Mouse (Mus musculus) CH12.LX (cell line): Measurements from ENCODE around the gene Was. TPM values are rescaled to one million over a fixed set of nuclear protein-coding genes. Genes with fewer than 3 reads are reported as not detected.

ENCODE experiments used
- DNase-seq: peaks from one replicate; pipeline ENCODE4 v3.0.0-alpha.2; 2013; ENCODE audit errors: extremely low read depth
- H3K27ac ChIP-seq: 2 replicates; pipeline ENCODE4 v1.5.1; 2012; ENCODE audit warnings: low read depth, mild to moderate bottlenecking, control low read depth, moderate library complexity; ENCODE audit not compliant: insufficient read depth
- H3K27me3 ChIP-seq: replicated peaks from 2 replicates; pipeline ENCODE3; 2012; ENCODE audit warnings: inconsistent platforms
- H3K36me3 ChIP-seq, 2 experiments: replicated peaks in 1 of 2; 2 replicates each; pipeline versions ENCODE3 to v1.6.1; 2012; ENCODE audit warnings: inconsistent platforms in 1 of 2, low read length in 1 of 2, mild to moderate bottlenecking in 1 of 2, mixed read lengths in 1 of 2, moderate library complexity in 1 of 2; ENCODE audit not compliant: control insufficient read depth in 1 of 2, insufficient read depth in 1 of 2
- H3K4me1 ChIP-seq, 2 experiments: 2 replicates each; pipeline ENCODE4 v1.6.1; 2012; ENCODE audit warnings: inconsistent platforms in 1 of 2, moderate library complexity in 1 of 2; ENCODE audit not compliant: insufficient read depth in 2 of 2, control insufficient read depth in 1 of 2
- H3K4me2 ChIP-seq: 2 replicates; pipeline ENCODE4 v1.6.1; 2012; ENCODE audit warnings: low read depth, mild to moderate bottlenecking, control low read depth; ENCODE audit not compliant: poor library complexity, insufficient read depth, severe bottlenecking
- H3K4me3 ChIP-seq, 3 experiments: fragments of 150-350 bp in 1 of 3; sonication (generic) in 1 of 3; replicated peaks in 1 of 3; 2 replicates each; pipeline versions ENCODE3 to v1.5.1; 2011 to 2012; ENCODE audit warnings: low read depth in 2 of 3, low read length in 2 of 3, mild to moderate bottlenecking in 2 of 3, moderate library complexity in 2 of 3, control low read depth in 1 of 3, improper control_type of control experiment in 1 of 3, inconsistent platforms in 1 of 3, mixed read lengths in 1 of 3; ENCODE audit not compliant: poor library complexity in 1 of 3
- H3K79me2 ChIP-seq: replicated peaks from 2 replicates; pipeline ENCODE4 v1.6.1; 2012; ENCODE audit warnings: mild to moderate bottlenecking, moderate library complexity; ENCODE audit not compliant: control insufficient read depth, poor library complexity, insufficient read depth, severe bottlenecking; ENCODE audit errors: extremely low read depth
- H3K9ac ChIP-seq: 2 replicates; pipeline ENCODE4 v1.6.1; 2012; ENCODE audit warnings: low read depth, mild to moderate bottlenecking, control low read depth, moderate library complexity; ENCODE audit not compliant: insufficient read depth
- H3K9me3 ChIP-seq: replicated peaks from 2 replicates; pipeline ENCODE3; 2012; ENCODE audit warnings: low read length, inconsistent platforms, mixed read lengths
- BHLHE40 ChIP-seq: IDR thresholded peaks from 2 replicates; pipeline ENCODE4 v1.6.1; 2011; ENCODE audit warnings: mild to moderate bottlenecking, low read depth, low read length, improper control_type of control experiment
- CHD2 ChIP-seq: IDR thresholded peaks from 2 replicates; pipeline ENCODE4 v1.6.1; 2011; ENCODE audit warnings: low read length, improper control_type of control experiment
- E2F4 ChIP-seq: IDR thresholded peaks from 2 replicates; pipeline ENCODE4 v1.6.1; 2011; ENCODE audit warnings: low read depth, low read length, improper control_type of control experiment; ENCODE audit not compliant: insufficient replicate concordance
- EP300 ChIP-seq: IDR thresholded peaks from 2 replicates; pipeline ENCODE4 v1.6.1; 2011; ENCODE audit warnings: low read length, improper control_type of control experiment
- HCFC1 ChIP-seq: IDR thresholded peaks from 2 replicates; pipeline ENCODE4 v1.6.1; 2012; ENCODE audit warnings: low read depth, mild to moderate bottlenecking, inconsistent platforms, low read length, improper control_type of control experiment
- IRF4 ChIP-seq: IDR thresholded peaks from 2 replicates; pipeline ENCODE4 v1.6.1; 2014; ENCODE audit warnings: low read depth, mild to moderate bottlenecking, inconsistent platforms, low read length, improper control_type of control experiment
- JUN ChIP-seq: IDR thresholded peaks from 2 replicates; pipeline ENCODE4 v1.6.1; 2011; ENCODE audit warnings: low read depth, mild to moderate bottlenecking, low read length, improper control_type of control experiment, moderate library complexity; ENCODE audit not compliant: insufficient read depth
- MXI1 ChIP-seq: IDR thresholded peaks from 2 replicates; pipeline ENCODE4 v1.6.1; 2011; ENCODE audit warnings: mild to moderate bottlenecking, low read depth, low read length, improper control_type of control experiment
- NELFE ChIP-seq: IDR thresholded peaks from 2 replicates; pipeline ENCODE4 v1.6.1; 2011; ENCODE audit warnings: low read depth, low read length, improper control_type of control experiment
- NRF1 ChIP-seq: IDR thresholded peaks from 2 replicates; pipeline ENCODE4 v1.6.1; 2014; ENCODE audit warnings: low read depth, mild to moderate bottlenecking, inconsistent platforms, low read length, improper control_type of control experiment, moderate library complexity
- PAX5 ChIP-seq: IDR thresholded peaks from 2 replicates; pipeline ENCODE4 v1.6.1; 2012; ENCODE audit warnings: low read length, inconsistent platforms, mixed read lengths
- POLR2A ChIP-seq: IDR thresholded peaks from 2 replicates; pipeline ENCODE4 v1.6.1; 2011; ENCODE audit warnings: low read depth, mild to moderate bottlenecking, improper control_type of control experiment, low read length
- SIN3A ChIP-seq: IDR thresholded peaks from 2 replicates; pipeline ENCODE4 v1.6.1; 2012; ENCODE audit warnings: low read length, improper control_type of control experiment, inconsistent platforms
- TBP ChIP-seq: conservative IDR thresholded peaks from 2 replicates; pipeline ENCODE4 v1.6.1; 2011; ENCODE audit warnings: low read depth, low read length, improper control_type of control experiment
- TCF12 ChIP-seq: IDR thresholded peaks from 2 replicates; pipeline ENCODE4 v1.6.1; 2014; ENCODE audit warnings: low read depth, mild to moderate bottlenecking, inconsistent platforms, low read length, improper control_type of control experiment
- USF1 ChIP-seq: IDR thresholded peaks from 2 replicates; pipeline ENCODE4 v1.6.1; 2014; ENCODE audit warnings: low read depth, mild to moderate bottlenecking, inconsistent platforms, low read length, improper control_type of control experiment
- USF2 ChIP-seq: conservative IDR thresholded peaks from 2 replicates; pipeline ENCODE4 v1.6.1; 2011; ENCODE audit warnings: low read depth, low read length, improper control_type of control experiment
- ZC3H11A ChIP-seq: IDR thresholded peaks from 2 replicates; pipeline ENCODE4 v1.6.1; 2012; ENCODE audit warnings: low read depth, mild to moderate bottlenecking, inconsistent platforms, low read length, improper control_type of control experiment
- ZKSCAN1 ChIP-seq: IDR thresholded peaks from 2 replicates; pipeline ENCODE4 v1.6.1; 2012; ENCODE audit warnings: low read depth, inconsistent platforms, low read length, improper control_type of control experiment, borderline replicate concordance
- ZMIZ1 ChIP-seq: IDR thresholded peaks from 2 replicates; pipeline ENCODE4 v1.6.1; 2012; ENCODE audit warnings: low read depth, mild to moderate bottlenecking, inconsistent platforms, low read length, improper control_type of control experiment
- dilution Hi-C: fragments of 300-500 bp; cut with MboI; formaldehyde crosslinking; loops from 2 replicates; pipeline ENCODE4 v1.14.3; 2020; ENCODE audit warnings: low sequenced_read_pairs; ENCODE audit not compliant: extremely low pct_unique_long_range_greater_than_20kb, extremely low pct_ligation_motif_present
- in situ Hi-C: fragments of 300-500 bp; cut with MboI; formaldehyde crosslinking; loops from 3 replicates; pipeline ENCODE4 v1.14.3; 2019; ENCODE audit warnings: low sequenced_read_pairs, low pct_ligation_motif_present, low pct_unique_long_range_greater_than_20kb, mixed read lengths
- polyA plus RNA-seq: library from polyadenylated mRNA; unstranded; fragments of >175 nt; gene quantifications from 2 replicates; pipeline ENCODE4 v1.2.1, GENCODE M21; 2012; ENCODE audit warnings: low read depth; ENCODE audit not compliant: insufficient read length
- total RNA-seq, 2 experiments: library from RNA; depleted of rRNA; stranded (reverse); fragments of 300-350 nt in 1 of 2; fragments of >200 nt in 1 of 2; gene quantifications; 2 replicates each; pipeline ENCODE4 v1.2.3; 2012 to 2014

The Was gene
- total and polyA plus RNA-seq, 3 experiments = 47.0 to 83.7 (median 53.9) TPM

GRCm38 (mm10) chrX:8075104-8075503, 15.2 kb downstream of the Was start:
- H3K27me3 ChIP-seq = no peaks in the 10 kb centered on the region
- peak overlapping the region; percentile 78 for H3K4me2 ChIP-seq
- peak overlapping the region; percentile 80 for H3K9ac ChIP-seq
- peaks cover 10 to 20% of the 10 kb centered on the region in 2 experiments for H3K36me3 ChIP-seq
- no peak for DNase-seq
- peak overlapping the region; percentile 40 to 71 (median 65) for H3K4me3 ChIP-seq
- in situ Hi-C loops (no loop called here), dilution Hi-C loops (no loop called here)
- no peaks in the 10 kb centered on the region for H3K9me3 ChIP-seq
- peaks cover 31% of the 10 kb centered on the region for H3K79me2 ChIP-seq
- TF ChIP-seq USF1 = no peak
- 0 out of 2 replicates have a peak, but pooled peaks have one; percentile 1 for TF ChIP-seq SIN3A
- no peak for TF ChIP-seq ZKSCAN1
- TF ChIP-seq NRF1 = no peak
- TF ChIP-seq E2F4 = no peak
- TF ChIP-seq, all 38 proteins: peak for 1
- peaks cover 5 to 23% of the 10 kb centered on the region in 2 experiments for H3K4me1 ChIP-seq
- H3K27ac ChIP-seq = peak overlapping the region; percentile 36; the same call in 1 of the 2 replicates

DNA sequence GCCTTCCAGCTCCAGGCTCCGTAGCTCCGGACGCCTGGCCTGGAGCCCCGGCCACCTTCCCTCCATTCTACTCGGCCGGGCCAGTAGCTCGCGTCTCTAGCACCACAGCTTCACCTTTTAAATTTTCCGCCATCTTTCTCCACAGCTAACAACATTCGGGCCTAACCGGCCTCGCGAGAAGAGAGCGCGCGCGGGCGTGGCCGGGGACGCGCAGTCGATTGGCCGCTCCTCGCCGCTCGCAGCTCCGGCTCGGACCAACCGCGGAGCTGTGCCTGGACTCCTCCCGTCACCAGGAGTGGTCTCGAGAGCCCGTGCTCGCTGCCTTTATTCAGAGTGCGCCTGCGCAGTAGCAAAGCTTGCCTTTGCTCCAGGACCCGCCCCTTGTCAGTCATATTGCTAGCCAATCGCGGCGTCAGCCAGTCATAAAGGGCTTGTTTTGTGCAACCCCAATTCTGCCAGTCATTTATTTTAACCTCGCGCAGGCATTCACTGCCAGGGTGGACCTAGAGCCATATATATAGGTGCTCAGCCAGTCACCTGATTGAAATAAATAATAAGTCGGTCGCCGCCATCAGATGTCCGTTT, 15.8 kb downstream of the Was start, which contains the start of gene Suv39h1:
Gene Suv39h1, minus strand, starts transcription at position 331 of the 585 bp plus-strand sequence.
- dilution Hi-C loops = no loop called here
- DNase-seq = peak; percentile 94

GRCm38 (mm10) chrX:8073881-8074429, 16.3 kb downstream of the Was start:
- Histone ChIP-seq H3K4me3 (peak overlapping the region; percentile 64 to 96 (median 71)), H3K4me2 (peak overlapping the region; percentile 38), H3K36me3 (peaks cover 14 to 28% of the 10 kb centered on the region in 2 experiments), H3K9me3 (no peaks in the 10 kb centered on the region), H3K27me3 (no peaks in the 10 kb centered on the region), H3K27ac (peak overlapping the region; percentile 63), H3K9ac (peak overlapping the region; percentile 91), H3K79me2 (peaks cover 32% of the 10 kb centered on the region), H3K4me1 (peaks cover 5 to 33% of the 10 kb centered on the region in 2 experiments)
- no peak for DNase-seq
- dilution Hi-C loops (no loop called here), in situ Hi-C loops (no loop called here)
- TF ChIP-seq JUN (no peak), EP300 (no peak), MXI1 (0 out of 2 replicates have a peak, but pooled peaks have one; percentile 16), PAX5 (no peak), NELFE (no peak), POLR2A (no peak), SIN3A (peak; percentile 38; the same call in 1 of the 2 replicates), BHLHE40 (no peak), ZC3H11A (no peak), NRF1 (no peak)

More for the DNA sequence above, 15.8 kb downstream of the Was start, which contains the start of gene Suv39h1:
- Histone ChIP-seq H3K27ac (peak within 1 kb of the TSS; percentile 63), H3K27me3 (no peaks in the 10 kb centered on the region), H3K4me1 (peaks cover 5 to 27% of the 10 kb centered on the region in 2 experiments), H3K4me3 (peak within 1 kb of the TSS; percentile 64 to 96 (median 71)), H3K4me2 (peak within 1 kb of the TSS; percentile 78), H3K79me2 (peaks cover 32% of the 10 kb centered on the region), H3K9me3 (no peaks in the 10 kb centered on the region), H3K36me3 (peaks cover 11 to 24% of the 10 kb centered on the region in 2 experiments), H3K9ac (peak within 1 kb of the TSS; percentile 91)
- TF ChIP-seq ZMIZ1 (peak; percentile 26; the same call in 1 of the 2 replicates), TBP (peak; percentile 84), USF1 (no peak), USF2 (no peak), BHLHE40 (no peak), CHD2 (peak; percentile 98), SIN3A (peak; percentile 51), HCFC1 (peak; percentile 58), POLR2A (peak; percentile 80), TCF12 (0 out of 2 replicates have a peak, but pooled peaks have one; percentile 23), IRF4 (no peak), NRF1 (peak; percentile 86), MXI1 (peak; percentile 56; the same call in 1 of the 2 replicates), NELFE (peak; percentile 54; the same call in 1 of the 2 replicates)
- in situ Hi-C loops = no loop called here
